Mouse (Mus musculus) frontal cortex, postnatal 10 days (tissue): Measurements from ENCODE around the gene Tnfsfm13.
"Not testable (repeated sequence)": the region's sequence is repeated elsewhere in the genome, so short reads cannot be mapped to it uniquely, and the experiment has no call there.

Experiments
- DNase-seq, 2 experiments: peaks; one replicate each; pipeline ENCODE4 v3.0.0; 2022; ENCODE audit warnings: low spot score in 2 of 2, mixed read lengths in 1 of 2

Gene Tnfsfm13

DNA sequence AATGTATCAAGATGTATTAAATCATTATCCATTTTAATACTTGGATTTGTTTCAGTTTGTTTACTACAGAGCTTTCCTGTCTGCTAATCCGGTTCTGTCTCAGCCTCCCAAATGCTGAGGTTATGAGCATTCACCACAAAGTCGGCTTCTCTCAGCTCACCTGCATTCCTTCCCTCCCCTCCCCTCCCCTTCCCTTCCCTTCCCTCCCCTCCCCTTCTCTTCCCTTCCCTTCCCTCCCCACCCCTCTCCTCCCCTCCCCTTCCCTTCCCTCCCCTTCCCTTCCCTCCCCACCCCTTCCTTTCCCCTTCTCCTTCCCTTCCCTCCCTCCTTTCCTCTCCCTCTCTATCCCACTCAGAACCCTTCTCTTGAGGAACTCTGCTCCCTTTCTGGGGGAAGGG is 8.7 kb upstream of the Tnfsfm13 start:
- DNase-seq: no peak

DNA sequence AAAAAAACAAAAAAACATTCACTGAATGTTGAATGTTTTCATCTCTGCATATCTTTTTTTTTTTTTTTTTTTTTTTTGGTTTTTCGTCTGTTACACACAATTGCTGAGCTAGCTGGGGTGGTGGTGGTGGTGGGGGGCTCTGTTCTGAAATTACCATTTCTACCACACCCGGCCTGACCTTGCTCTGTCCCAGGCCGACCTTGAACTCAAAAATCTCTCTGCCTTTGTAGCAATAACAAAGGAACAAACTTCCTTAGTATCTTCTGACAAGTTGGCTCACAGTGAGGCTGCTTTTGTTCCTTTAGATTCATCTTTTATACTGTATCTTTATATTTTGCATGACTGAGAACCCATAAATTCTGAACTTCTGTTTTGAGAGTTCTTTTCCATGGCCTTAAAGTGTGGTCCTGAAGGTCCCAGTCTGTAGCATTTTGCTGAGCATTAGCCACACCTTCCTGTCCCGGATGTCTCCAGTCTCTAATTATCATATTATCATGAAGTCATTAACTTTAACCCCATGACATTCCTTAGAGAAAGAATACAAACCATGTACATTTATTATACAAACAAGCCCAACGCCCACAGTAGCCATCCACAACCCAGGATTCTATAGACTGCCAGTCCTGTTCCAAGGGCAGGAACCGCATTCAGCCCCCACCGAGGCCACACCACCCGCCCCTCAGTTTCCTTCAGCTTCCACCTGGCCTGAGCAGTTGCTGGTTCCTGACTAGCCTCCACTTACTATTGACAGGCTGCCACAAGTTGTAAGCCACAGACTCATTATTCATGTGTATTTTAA is 8.1 kb upstream of the Tnfsfm13 start:
- no peak for DNase-seq

DNA sequence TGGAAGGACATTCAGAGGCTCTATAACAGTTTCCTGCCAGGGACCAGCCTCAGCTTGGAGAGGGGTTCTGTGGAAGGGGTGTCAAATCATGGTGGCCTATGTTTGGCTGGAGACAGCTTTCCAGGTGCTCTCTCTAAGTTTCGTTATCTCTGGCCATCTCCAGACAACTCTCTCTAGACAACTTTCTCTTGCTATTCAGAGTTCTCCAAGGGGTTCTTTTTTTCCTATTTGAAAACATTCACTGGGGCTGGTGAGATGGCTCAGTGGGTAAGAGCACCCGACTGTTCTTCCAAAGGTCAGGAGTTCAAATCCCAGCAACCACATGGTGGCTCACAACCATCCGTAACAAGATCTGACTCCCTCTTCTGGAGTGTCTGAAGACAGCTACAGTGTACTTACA is 7.5 kb upstream of the Tnfsfm13 start:
- DNase-seq: not testable (repeated sequence)

DNA sequence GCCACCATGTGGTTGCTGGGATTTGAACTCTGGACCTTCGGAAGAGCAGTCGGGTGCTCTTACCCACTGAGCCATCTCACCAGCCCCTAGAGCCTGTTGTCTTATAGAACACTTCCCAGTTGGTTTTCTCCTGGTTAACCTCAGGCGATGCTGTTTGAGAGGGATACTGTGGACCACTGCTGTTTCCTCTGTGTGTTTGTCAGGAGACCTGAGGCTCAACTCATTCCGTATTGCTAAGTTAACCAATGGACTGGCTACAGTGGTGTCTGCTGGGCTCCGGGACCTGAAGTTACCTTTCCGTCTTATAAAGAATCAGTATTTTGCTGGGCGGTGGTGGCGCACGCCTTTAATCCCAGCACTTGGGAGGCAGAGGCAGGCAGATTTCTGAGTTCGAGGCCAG is 7.0 kb upstream of the Tnfsfm13 start:
- DNase-seq: not testable (repeated sequence)

DNA sequence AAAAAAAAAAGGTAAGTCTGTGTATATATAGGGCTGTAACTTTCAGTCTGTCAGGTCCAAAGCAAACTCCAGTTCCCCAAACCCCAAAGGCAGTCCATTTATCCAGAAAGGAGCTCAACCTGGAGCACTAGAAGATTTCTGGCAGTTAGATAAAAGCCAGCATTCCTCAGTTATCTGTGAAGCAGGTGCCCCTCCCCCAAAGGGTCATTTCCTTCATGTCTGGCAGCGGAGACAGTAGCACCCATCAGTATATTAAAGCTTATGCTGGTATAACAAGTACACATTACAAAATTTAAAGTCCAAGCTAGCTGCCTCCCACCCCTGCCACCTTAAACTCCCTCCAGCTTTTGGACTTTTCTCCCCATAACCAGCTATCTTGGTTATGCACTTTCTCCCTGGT is 3.7 kb upstream of the Tnfsfm13 start:
- DNase-seq: no peak

DNA sequence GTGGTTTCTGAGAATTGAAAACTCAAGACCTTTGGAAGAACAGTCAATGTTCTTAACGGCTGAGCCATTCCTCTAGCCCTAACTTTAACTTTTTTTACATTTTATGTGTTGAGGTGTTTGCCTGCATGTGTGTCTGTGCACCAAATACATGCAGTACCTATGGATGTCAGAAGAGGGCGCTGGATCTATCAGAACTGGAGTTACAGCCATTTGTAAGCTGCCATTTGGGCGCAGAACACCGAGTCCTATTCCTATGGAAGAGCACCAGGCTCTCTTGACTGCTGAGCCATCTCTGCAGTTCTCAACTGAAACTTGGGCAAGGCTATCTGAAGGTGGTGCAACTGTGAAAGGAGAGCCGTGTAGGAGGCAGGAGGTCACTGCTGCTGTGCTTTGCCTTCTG is 2.7 kb upstream of the Tnfsfm13 start:
- DNase-seq: no peak

DNA sequence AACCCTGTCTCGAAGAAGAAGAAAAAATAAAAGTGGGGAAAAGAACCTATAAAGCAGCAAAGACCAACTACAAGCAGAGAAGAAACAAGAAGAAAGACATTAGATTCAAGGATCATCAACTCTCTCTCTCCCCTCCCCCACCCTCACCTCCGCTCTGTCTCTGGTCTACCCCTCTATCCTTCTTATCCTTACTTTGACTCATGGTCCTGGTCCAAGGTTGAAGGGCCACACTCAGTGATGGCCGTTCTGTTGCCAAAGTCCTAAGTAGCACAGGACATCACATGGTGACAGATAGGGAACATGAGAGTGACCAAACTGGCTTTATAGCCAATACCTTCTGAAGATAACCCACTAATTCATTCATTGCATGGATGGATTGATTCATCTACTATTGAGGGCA is 1.5 kb upstream of the Tnfsfm13 start:
- no peak for DNase-seq

DNA sequence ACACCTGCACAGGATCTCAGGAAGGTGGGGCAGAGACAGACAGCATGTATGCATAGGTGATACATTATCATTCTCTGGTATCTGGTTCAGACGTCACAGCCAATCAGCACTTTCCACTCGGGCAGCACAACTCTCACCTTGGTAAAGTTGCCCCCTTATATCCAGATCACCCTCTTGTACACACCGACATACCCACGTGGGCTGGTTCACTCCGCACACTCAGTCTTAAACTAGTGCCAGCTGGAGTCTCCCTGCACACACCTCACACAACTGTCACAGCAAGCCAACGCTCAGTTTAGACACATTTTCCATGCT is 895 bp downstream of the Tnfsfm13 start:
- no peak for DNase-seq

DNA sequence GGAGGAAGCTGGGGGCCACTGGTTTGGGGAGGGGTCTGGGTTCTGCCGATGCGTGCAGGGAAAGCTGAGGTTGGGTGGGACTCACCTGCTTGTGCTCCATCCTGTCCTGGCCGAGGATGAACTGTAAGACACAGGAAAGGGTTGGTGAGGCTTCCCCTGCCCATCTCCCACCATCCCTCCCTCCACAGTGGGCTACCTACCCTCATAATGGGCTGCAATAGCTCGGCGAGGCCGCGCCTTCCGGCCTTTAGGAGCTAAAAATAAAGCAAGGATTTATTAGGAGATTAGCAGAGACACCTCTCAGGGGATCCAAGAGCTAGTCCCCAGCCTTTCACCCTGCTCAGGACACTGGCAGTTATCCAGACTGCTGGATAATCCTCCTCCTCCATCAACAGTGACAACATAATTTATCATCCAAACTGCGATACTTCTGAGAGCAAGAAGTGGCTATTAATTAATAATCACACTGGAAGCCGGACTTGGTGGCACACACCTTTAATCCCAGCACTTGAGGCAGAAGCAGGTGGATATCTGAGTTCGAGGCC is 2.4 kb downstream of the Tnfsfm13 start:
- DNase-seq: no peak

DNA sequence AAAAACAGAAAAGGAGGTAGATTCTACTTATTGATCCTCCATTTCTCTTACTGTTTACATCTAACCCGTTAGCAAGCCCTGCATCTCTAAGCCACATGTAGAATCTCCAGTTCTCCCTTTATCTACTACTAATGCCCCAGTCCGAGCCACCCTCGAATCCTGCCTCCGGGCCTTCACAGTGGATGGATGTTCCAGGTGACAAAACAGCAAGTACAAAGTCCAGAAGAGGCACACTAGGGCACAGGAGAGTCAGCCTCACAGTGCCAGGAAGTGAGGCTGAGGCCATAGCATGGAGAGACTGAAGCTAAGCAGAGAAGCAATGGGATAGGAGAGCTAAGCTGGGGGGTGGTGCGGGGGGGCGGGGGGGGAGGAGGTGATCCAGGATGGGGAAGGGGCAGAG is 3.0 kb downstream of the Tnfsfm13 start:
- no peak for DNase-seq

DNA sequence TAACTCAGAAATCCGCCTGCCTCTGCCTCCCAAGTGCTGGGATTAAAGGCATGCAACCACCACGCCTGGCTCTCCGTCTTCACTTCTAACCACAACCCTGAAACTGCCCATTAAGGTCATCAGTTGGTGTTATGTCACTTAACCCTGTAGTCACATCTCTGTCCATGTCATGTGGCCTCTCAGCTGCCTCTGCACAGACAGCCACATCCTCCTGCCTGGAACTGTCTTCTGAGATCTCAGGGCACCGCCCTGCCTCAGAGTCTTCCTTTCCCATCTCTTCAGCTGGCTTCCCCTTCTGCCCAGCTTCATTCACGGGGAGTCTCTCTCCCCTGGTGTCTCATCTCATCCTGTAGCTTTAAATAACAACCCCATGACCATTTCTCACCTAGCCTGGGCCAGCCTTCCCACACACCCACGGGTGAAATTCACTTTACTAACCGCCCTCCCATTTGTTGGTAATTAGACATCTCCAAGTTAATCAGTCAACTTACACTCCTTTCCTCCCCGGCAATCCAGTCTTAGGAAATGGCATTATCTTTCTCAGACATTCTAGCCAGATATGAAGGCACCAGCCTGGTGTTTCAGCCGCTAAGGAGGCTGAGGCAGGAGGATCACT is 3.6 kb downstream of the Tnfsfm13 start:
- DNase-seq: no peak

DNA sequence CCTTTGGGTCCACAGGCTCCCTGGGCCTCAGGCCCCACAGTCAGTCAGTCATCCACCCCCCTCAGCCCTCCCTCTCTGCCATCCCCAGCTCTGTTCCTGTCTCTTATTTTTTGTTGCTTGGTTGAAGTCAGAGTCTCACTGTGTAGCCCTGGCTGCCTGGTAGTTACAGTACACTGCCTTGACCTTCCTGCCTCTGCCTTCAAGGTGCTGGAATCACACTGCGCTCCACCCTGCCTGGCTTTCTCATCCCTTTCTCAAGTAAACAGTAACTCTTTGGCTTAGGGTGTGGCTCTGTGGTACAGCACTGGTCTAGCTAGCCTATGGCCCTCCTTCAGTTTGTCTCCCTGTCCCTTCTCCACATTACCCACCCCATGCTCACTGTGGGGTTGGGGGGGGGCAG is 6.0 kb downstream of the Tnfsfm13 start:
- DNase-seq: no peak

DNA sequence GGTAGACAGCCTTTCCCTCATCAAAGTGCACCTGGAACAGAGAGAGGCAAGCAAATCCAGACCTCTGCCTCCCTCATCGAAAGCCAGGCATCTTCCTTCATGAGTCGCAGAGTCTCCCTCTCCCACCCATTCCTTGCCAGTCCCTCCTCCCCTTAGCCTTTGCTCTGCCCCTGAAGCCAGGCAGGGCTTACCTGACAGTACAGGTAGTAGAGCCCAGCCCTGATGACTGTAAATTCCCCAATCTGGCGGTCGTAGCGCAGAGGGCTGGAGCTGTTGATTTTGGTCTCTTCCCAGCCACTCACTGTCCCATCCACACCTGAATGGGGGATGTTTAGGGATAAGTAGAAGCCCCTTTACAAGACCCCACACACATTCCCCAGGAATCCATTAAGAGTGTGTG is 8.8 kb downstream of the Tnfsfm13 start:
- no peak for DNase-seq

DNA sequence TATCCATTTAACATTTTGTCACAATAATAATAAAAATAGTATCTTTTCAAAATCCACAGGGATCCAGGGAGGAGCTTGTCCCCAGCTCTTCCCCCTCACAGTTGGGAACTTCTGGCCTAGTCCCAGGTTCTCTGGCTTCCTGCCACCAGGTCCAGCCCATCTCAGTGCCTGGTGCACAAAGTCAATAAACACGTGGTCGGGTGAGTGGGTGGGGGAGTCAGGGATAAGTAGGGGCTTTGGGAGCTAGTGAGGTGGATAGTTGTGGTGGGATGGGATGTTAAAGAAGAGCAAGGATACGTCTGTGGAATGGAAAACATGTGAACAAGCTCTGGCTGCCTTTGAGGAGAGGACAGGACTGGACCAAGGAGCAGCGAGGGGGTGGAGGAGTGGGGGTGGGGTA is 9.5 kb downstream of the Tnfsfm13 start:
- DNase-seq: no peak

DNA sequence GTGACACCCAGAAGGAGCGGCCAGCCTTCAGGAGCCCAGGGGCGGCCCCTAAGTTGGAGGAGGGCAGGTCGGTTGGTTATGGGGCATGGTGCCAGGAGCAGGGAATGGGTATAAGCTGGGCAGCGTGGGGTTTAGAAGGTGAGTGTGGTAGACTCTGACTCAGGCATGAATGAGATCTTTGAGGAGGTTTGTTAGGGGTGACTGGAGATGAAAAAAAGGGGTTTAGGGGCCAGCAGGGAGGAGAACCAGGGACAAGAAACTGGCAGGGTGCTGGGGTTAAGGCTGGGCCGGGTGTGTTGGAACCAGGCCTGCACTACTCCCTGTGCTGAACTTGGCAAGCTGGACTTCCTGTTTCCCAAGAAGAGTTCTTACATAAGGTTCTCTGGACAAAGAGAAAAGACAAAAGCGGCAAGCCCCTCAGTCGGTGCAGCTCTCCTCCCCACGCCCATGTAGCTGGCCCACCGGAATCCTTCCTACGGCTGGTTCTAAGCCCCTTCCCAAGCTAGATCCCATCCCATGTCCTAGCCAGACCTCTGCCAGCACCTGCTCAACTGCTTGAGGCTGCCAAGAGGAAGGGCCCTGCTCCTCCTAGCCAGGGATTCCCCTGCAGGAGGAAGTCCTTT is 10.3 kb downstream of the Tnfsfm13 start, which contains the start of gene Tnfsf13:
Gene Tnfsf13, minus strand, starts transcription at position 259 of the 623 bp plus-strand sequence.
- DNase-seq: no peak

DNA sequence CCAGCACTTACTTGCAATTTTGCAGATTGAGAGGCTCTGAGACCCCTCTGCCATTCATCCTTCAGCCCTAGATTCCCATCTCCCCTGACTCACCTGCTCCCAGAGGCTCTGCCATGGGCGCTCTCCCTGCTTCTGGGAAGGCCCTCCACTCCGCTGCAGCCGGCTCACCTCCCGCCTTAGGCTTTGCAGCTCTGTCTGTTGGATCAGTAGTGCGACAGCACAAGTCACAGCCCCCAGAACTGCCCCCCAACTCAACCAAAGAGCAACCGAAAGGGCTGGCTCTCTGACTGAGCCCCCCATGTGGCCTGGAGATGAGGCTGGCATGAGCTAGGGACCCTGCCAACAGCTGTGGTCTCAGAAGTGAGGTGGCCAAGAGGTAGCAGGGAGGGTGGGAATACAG is 11.0 kb downstream of the Tnfsfm13 start:
- DNase-seq: no peak

DNA sequence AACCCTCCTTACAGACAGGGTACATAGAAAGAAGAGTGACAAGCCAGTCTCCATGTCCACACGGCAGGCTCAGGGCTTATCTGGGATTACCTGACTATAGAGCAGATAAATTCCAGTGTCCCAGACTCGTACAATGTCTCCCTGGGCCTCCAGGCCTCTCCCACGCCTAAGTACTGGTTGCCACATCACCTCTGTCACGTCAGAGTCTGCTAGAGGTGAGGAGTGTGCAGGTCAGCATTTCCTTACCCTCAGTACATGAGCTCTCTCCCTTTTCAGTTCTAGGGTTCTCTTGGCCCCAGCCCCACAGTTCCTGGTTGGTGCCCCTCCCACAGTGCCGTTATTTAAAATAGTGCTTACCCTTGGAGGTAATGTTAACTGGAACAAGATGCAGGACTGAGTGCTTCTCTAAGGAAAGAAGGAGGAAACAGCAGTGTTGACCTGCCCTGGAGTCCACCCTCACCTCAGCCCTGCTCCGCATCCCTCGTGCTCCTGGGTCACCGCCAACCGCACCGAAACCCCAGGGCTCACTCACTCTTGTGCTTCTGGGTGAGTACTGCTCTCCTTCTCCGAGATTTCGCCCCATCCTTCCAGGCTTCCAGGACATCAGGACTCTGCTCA is 11.7 kb downstream of the Tnfsfm13 start:
- no peak for DNase-seq

DNA sequence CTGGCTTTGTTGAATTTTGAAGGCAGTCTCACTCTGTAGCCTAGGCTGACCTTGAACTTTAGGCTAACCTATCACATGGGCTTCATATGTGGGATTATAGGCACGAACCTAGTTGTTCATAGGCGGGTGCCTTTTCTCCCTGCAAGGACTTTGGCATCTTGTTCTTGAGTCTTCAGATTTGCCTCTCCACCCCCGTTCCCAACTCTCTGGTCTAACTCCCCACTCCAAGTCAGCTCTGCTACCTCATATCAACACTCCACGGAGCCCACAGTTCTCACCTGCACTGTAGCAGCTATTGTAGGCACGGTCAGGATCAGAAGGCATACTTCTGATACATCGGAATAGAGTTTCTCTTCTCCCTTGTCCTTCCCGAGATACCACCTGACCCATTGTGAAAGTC is 12.3 kb downstream of the Tnfsfm13 start:
- DNase-seq: no peak

DNA sequence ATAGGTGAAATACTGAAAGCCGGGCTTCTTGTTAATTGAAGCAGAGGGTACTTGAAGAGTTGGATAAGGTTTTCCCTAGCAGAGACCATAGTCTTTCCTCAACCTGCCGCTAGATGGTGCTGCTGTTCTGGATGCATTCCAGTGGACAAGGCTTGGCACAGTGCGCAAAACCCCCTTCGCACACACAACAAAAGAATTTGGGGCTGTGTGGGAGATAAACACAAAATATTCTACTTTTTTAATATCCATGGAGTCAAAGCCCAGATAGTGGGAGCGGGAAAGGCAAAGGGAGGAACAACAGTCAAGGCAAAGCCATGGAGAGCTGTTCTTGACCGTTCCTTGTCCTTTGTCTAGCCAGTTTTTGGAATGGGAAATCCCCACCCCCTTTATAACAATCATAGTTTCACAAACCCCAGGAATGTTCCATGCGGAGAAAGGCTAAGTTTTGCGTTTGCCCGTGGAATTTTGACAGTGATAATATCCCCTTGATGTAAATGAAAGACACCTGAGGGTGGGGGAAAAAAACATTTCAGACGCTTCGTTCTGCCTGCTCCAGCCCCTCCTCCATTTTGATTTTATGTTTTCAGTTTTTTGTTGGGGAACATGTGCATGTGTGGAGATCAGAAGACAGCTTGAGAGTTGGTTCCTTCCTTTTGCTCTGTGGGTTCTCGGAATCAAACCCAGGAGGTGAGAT is 12.9 kb downstream of the Tnfsfm13 start:
- DNase-seq: peak; percentile 74 to 87

DNA sequence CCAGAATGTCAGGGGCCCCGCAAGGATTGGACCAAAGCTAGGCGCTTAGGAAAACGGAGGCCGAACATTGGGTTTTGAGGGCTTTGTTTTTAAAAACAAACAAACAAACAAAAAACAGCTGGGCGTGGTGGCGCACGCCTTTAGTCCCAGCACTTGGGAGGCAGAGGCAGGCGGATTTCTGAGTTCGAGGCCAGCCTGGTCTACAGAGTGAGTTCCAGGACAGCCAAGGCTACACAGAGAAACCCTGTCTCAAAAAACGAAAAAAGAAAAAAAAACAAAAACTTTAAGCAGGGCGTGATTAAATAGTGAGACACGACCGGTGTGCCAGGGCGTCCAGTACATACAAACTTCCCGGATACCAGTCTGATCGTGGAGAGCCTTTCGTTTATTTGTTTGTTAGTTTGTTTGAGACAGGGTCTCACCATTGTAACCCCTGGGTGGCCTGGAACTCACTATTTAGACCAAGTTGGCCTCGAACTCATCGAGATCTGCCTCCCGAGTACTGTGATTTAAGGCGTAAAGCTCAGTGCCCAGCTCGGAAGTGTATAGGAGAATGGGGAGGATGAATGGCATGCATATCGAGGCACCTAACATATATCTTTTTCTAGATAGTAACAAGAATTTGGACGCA is 13.6 kb downstream of the Tnfsfm13 start:
- DNase-seq: no peak
